23 mouse cellular contexts compared by ENCODE assay signal in the genomic region with DNA sequence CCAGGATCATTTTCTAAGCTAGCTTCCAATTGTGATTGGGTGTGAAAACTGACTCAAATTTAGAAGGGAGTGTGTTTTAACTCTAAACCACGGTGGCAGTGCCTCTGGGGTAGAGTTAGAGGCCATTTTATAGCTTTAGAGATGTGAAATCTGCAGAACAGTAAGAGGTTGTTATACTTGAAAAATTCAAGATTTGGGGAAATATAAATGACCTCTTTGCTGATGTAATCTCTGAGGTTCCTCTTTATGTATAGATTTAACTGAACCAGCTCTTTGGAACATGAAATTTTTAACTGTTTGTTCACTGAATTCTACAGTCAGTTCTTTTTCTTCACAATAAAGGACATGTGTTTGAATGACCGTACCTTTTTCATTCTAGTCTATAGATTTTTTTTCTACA. TPM values are rescaled to one million over a fixed set of nuclear protein-coding genes. Genes with fewer than 3 reads are reported as not detected.
DNase-seq lines count a peak whose midpoint lies in the region; ATAC-seq and TF ChIP-seq lines count a peak whose summit lies in the region.
"Had no signal": no experiment of that assay in that cellular context is flagged by ENCODE, and none has a peak within 500 bp of the region (broad histone marks: within the 10 kb centered on the region; RNA-seq: fewer than 3 reads in every experiment).

No protein-coding gene starts in this region.

- H3K4me3 ChIP-seq in intestine, postnatal 0 days (ENCODE audit: low read depth, low read length): no peak overlapping the region
- H3K4me3 ChIP-seq: embryonic facial prominence, embryonic 13.5 days; embryonic facial prominence, embryonic 15.5 days; erythroblast, embryonic 14.5 days; forebrain, embryonic 10.5 days; forebrain, embryonic 12.5 days had no signal

- peak; percentile 13 for DNase-seq in 416B (ENCODE audit: low read depth)
- DNase-seq in gastrocnemius, adult 18-20 months (ENCODE audit: low spot score): no peak
- DNase-seq in urinary bladder, postnatal 4 days (ENCODE audit: low spot score in 2 of 2): no peak
- DNase-seq: adrenal gland, adult 2 months; adrenal gland, postnatal 10 days; adrenal gland, postnatal 25 days; cerebellum, adult 11 months; cerebellum, adult 18-20 months; cerebellum, adult 8-10 months; cerebellum, adult 9-11 months; cerebellum, postnatal 14 days; cerebellum, postnatal 36 days; embryo, embryonic 11 days had no signal

- TF ChIP-seq CTCF in intestine, postnatal 0 days (IDR thresholded peaks at IDR 0.05; ENCODE audit: low read depth): no peak

- no peak overlapping the region for H3K27ac ChIP-seq in intestine, postnatal 0 days (ENCODE audit: low read depth, low read length)
- H3K27ac ChIP-seq: embryonic facial prominence, embryonic 13.5 days; embryonic facial prominence, embryonic 15.5 days; forebrain, embryonic 10.5 days; forebrain, embryonic 12.5 days had no signal

- WGBS in intestine, postnatal 0 days: 77% methylated on average over 2 of the region's 2 CpGs

- ATAC-seq in granulocyte monocyte progenitor cell, adult 5-6 weeks (replicated peaks; ENCODE audit: poor library complexity, severe bottlenecking): peak; percentile 63
- ATAC-seq in megakaryocyte, adult 5-6 weeks (ENCODE audit: poor library complexity, severe bottlenecking): 0 out of 2 replicates have a peak, but pooled peaks have one; percentile 15
- no peak for ATAC-seq in intestine, postnatal 0 days
- ATAC-seq: forebrain, embryonic 14.5 days; forebrain, embryonic 16.5 days had no signal

- H3K27me3 ChIP-seq in intestine, postnatal 0 days (replicated peaks; ENCODE audit: control insufficient read depth, insufficient read depth, low read length): no peaks in the 10 kb centered on the region
- H3K27me3 ChIP-seq: embryonic facial prominence, embryonic 13.5 days; embryonic facial prominence, embryonic 15.5 days; forebrain, embryonic 12.5 days had no signal

- no peak overlapping the region for H3K9ac ChIP-seq in intestine, postnatal 0 days (ENCODE audit: low read depth, low read length)
- H3K9ac ChIP-seq: embryonic facial prominence, embryonic 13.5 days; embryonic facial prominence, embryonic 15.5 days; forebrain, embryonic 12.5 days had no signal

- no peaks in the 10 kb centered on the region for H3K4me1 ChIP-seq in intestine, postnatal 0 days (replicated peaks; ENCODE audit: control insufficient read depth, insufficient read depth, low read length)
- H3K4me1 ChIP-seq: embryonic facial prominence, embryonic 13.5 days; embryonic facial prominence, embryonic 15.5 days; forebrain, embryonic 10.5 days; forebrain, embryonic 12.5 days had no signal

- H3K9me3 ChIP-seq in intestine, postnatal 0 days (ENCODE audit: control insufficient read depth): no peaks in the 10 kb centered on the region
- H3K9me3 ChIP-seq: embryonic facial prominence, embryonic 13.5 days; embryonic facial prominence, embryonic 15.5 days; forebrain, embryonic 10.5 days; forebrain, embryonic 12.5 days had no signal

- H3K36me3 ChIP-seq in intestine, postnatal 0 days (ENCODE audit: control insufficient read depth, insufficient read depth): peaks cover 16% of the 10 kb centered on the region

- no peak overlapping the region for H3K4me2 ChIP-seq in intestine, postnatal 0 days (replicated peaks; ENCODE audit: low read depth)
- H3K4me2 ChIP-seq: embryonic facial prominence, embryonic 13.5 days; embryonic facial prominence, embryonic 15.5 days; forebrain, embryonic 12.5 days had no signal

RNA-seq across cellular contexts. Expression of a gene that starts 48.4 kb away (rescaled TPM):
- 115 and 137 TPM in 2 replicates for total RNA-seq in granulocyte monocyte progenitor cell, adult 5-6 weeks (2014; fragmentation: Nextera tagmentation)
- total RNA-seq in granulocyte monocyte progenitor cell, adult 5-6 weeks (2017): 99.8 and 121 TPM in 2 replicates
- 493 and 520 TPM in 2 replicates for total RNA-seq in megakaryocyte, adult 5-6 weeks (2015)
- total RNA-seq in megakaryocyte, adult 5-6 weeks (2017): 221 and 239 TPM in 2 replicates
- 100 to 1,000 TPM; 116 to 123 TPM for total RNA-seq in gastrocnemius, adult 18-20 months (2021)
- polyA plus RNA-seq in intestine, postnatal 0 days (2015; fragmentation: Nextera tagmentation; extraction: Ambion mirVana): 145 and 153 TPM in 2 replicates
